30 mouse cellular contexts compared by ENCODE assay signal in the genomic region with DNA sequence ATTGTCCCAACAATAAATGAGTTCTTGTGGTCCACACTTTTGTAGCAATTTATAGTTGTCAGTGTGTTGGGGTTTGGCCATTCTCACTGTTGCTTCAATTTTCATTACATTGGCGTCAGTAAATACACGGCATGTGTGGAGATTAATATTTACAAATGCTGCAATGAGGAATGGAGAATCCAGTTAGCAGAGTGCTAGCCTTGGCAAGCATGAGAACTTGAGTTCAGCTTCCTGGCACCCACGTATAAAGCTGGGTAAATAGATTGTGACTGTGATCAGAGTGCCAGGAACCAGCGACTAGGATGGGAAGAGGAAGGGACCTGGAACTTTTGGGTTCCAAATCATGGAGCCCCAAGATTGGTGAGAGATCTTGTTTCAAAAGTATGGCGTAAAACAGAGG.
"Had no signal": no experiment of that assay in that cellular context is flagged by ENCODE, and none has a peak within 500 bp of the region (broad histone marks: within the 10 kb centered on the region; RNA-seq: fewer than 3 reads in every experiment).

No protein-coding gene starts in this region.

- H3K4me2 ChIP-seq: limb, embryonic 12.5 days; limb, embryonic 13.5 days; limb, embryonic 15.5 days; liver, embryonic 11.5 days; liver, embryonic 12.5 days; liver, embryonic 13.5 days; liver, embryonic 15.5 days; lung, embryonic 14.5 days; lung, embryonic 15.5 days; midbrain, embryonic 11.5 days; midbrain, embryonic 12.5 days; midbrain, embryonic 13.5 days; midbrain, embryonic 15.5 days; neural tube, embryonic 12.5 days had no signal

- ATAC-seq: liver, embryonic 12.5 days; midbrain, embryonic 15.5 days; midbrain, embryonic 16.5 days had no signal

- H3K9me3 ChIP-seq: limb, embryonic 10.5 days; limb, embryonic 13.5 days; limb, embryonic 15.5 days; liver, embryonic 12.5 days; liver, embryonic 13.5 days; liver, embryonic 15.5 days; lung, embryonic 15.5 days; midbrain, embryonic 12.5 days; midbrain, embryonic 13.5 days; midbrain, embryonic 15.5 days; neural tube, embryonic 12.5 days had no signal

- H3K9ac ChIP-seq: limb, embryonic 12.5 days; limb, embryonic 13.5 days; limb, embryonic 15.5 days; liver, embryonic 12.5 days; liver, embryonic 13.5 days; liver, embryonic 14.5 days; liver, embryonic 15.5 days; lung, embryonic 14.5 days; lung, embryonic 15.5 days; midbrain, embryonic 12.5 days; midbrain, embryonic 13.5 days; midbrain, embryonic 15.5 days; neural tube, embryonic 12.5 days had no signal

- H3K27ac ChIP-seq: limb, embryonic 10.5 days; limb, embryonic 12.5 days; limb, embryonic 13.5 days; limb, embryonic 15.5 days; liver, embryonic 12.5 days; liver, embryonic 13.5 days; liver, embryonic 14.5 days; liver, embryonic 15.5 days; lung, embryonic 15.5 days; macrophage; midbrain, embryonic 10.5 days; midbrain, embryonic 12.5 days; midbrain, embryonic 13.5 days; midbrain, embryonic 15.5 days; neural tube, embryonic 12.5 days had no signal

- H3K27me3 ChIP-seq: limb, embryonic 12.5 days; limb, embryonic 13.5 days; limb, embryonic 15.5 days; liver, embryonic 12.5 days; liver, embryonic 13.5 days; liver, embryonic 15.5 days; lung, embryonic 15.5 days; megakaryocyte, embryonic 14.5 days; midbrain, embryonic 12.5 days; midbrain, embryonic 13.5 days; midbrain, embryonic 15.5 days; neural tube, embryonic 12.5 days had no signal

- H3K4me1 ChIP-seq: limb, embryonic 10.5 days; limb, embryonic 12.5 days; limb, embryonic 13.5 days; liver, embryonic 12.5 days; liver, embryonic 13.5 days; midbrain, embryonic 10.5 days; midbrain, embryonic 13.5 days; neural tube, embryonic 12.5 days had no signal

- H3K4me3 ChIP-seq: limb, embryonic 10.5 days; limb, embryonic 12.5 days; limb, embryonic 13.5 days; limb, embryonic 15.5 days; liver, embryonic 12.5 days; liver, embryonic 13.5 days; liver, embryonic 15.5 days; lung, embryonic 15.5 days; megakaryocyte, embryonic 14.5 days; midbrain, embryonic 10.5 days; midbrain, embryonic 12.5 days; midbrain, embryonic 13.5 days; midbrain, embryonic 15.5 days; myocyte; neural tube, embryonic 12.5 days had no signal

- DNase-seq: left cerebral cortex, postnatal 4 days; liver; liver, embryonic 13.5 days; lung, adult 18-20 months; lung, adult 2 months; lung, embryonic 14.5 days; lung, postnatal 10 days; lung, postnatal 14 days; lung, postnatal 36 days; lung, postnatal 4 days; midbrain, embryonic 14.5 days had no signal

- H3K36me3 ChIP-seq: limb, embryonic 10.5 days; limb, embryonic 12.5 days; limb, embryonic 13.5 days; limb, embryonic 15.5 days; liver, embryonic 12.5 days; liver, embryonic 13.5 days; liver, embryonic 15.5 days; lung, embryonic 15.5 days; midbrain, embryonic 10.5 days; midbrain, embryonic 12.5 days; midbrain, embryonic 13.5 days; midbrain, embryonic 15.5 days; neural tube, embryonic 12.5 days had no signal
